8 mouse cellular contexts compared by ENCODE assay signal in the genomic region with DNA sequence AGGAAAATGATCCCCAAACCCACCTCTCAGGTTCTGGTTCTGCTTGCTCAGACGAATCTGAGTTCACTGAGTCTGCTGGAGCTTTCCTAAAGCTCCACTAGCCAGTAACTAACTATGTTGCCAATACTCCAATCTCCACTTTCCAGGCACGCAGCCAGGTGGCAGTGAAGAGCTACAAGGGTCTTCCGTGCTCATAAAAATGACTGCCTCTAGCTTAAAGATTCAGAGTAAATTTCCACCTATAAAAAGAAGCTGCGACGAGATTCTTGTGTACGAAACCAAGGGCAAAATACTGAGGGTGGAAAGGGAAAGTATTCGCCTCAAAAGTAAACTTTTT. TPM values are rescaled to one million over a fixed set of nuclear protein-coding genes. Genes with fewer than 3 reads are reported as not detected.
DNase-seq lines count a peak whose midpoint lies in the region; ATAC-seq and TF ChIP-seq lines count a peak whose summit lies in the region.

No protein-coding gene starts in this region.

- no peaks in the 10 kb centered on the region for H3K4me1 ChIP-seq in cerebellum, adult 2 months (ENCODE audit: control insufficient read depth, insufficient read depth, low read length)
- H3K4me1 ChIP-seq in intestine, embryonic 16.5 days (ENCODE audit: control insufficient read depth, insufficient read depth, low read length) = peaks cover 10% of the 10 kb centered on the region
- H3K4me1 ChIP-seq in limb, embryonic 12.5 days (replicated peaks) = peaks cover 12% of the 10 kb centered on the region
- peaks cover 29% of the 10 kb centered on the region for H3K4me1 ChIP-seq in midbrain, embryonic 10.5 days
- peaks cover 5% of the 10 kb centered on the region; the same call in 1 of the 2 replicates for H3K4me1 ChIP-seq in spleen, adult 2 months (ENCODE audit: control insufficient read depth, insufficient read depth, insufficient read length)

- no peak overlapping the region for H3K27ac ChIP-seq in cerebellum, adult 2 months (ENCODE audit: insufficient read depth, low read length)
- H3K27ac ChIP-seq in intestine, embryonic 16.5 days (ENCODE audit: low read length) = peak overlapping the region; percentile 54; the same call in 1 of the 2 replicates
- H3K27ac ChIP-seq in limb, embryonic 12.5 days = no peak overlapping the region
- peak overlapping the region; percentile 78 for H3K27ac ChIP-seq in midbrain, embryonic 10.5 days (replicated peaks)
- H3K27ac ChIP-seq in spleen, adult 2 months (ENCODE audit: insufficient read depth, low read length) = peak overlapping the region; percentile 97

- 33% methylated on average over 7 of the region's 7 CpGs for WGBS in cerebellum, adult 2 months
- WGBS in intestine, embryonic 16.5 days = 22% methylated on average over 7 of the region's 7 CpGs
- WGBS in limb, embryonic 12.5 days = 29% methylated on average over 7 of the region's 7 CpGs
- WGBS in midbrain, embryonic 10.5 days = 46% methylated on average over 7 of the region's 7 CpGs
- 13% methylated on average over 7 of the region's 7 CpGs for WGBS in spleen, adult 2 months

- H3K9ac ChIP-seq in intestine, embryonic 16.5 days (ENCODE audit: low read depth, low read length) = peak overlapping the region; percentile 70
- 0 out of 2 replicates have a peak overlapping the region, but pooled peaks have one; percentile 66 for H3K9ac ChIP-seq in limb, embryonic 12.5 days (replicated peaks)

- DNase-seq in cerebellum, adult 2 months = no peak
- DNase-seq in cerebellum, adult 9-11 months = no peak
- peak; percentile 81 for DNase-seq in brain, adult 2 months (ENCODE audit: low read depth, low spot score)
- peak; percentile 30 to 55 for DNase-seq in frontal cortex, postnatal 36 days (ENCODE audit: low spot score in 2 of 2)
- peak; percentile 52 for DNase-seq in midbrain, embryonic 10.5 days (ENCODE audit: low spot score)
- DNase-seq in spleen, adult 2 months (ENCODE audit: low read depth in 1 of 2, low spot score in 2 of 2) = peak in 1 of 2 experiments; percentile 62

- ATAC-seq in intestine, embryonic 16.5 days = peak; percentile 69
- ATAC-seq in limb, embryonic 12.5 days (ENCODE audit: insufficient number of reproducible peaks, insufficient read depth, low FRiP score, low TSS enrichment, low read depth) = no peak

- TF ChIP-seq CTCF in cerebellum, adult 2 months (IDR thresholded peaks at IDR 0.05; ENCODE audit: borderline replicate concordance, insufficient read depth, low read depth, low read length) = peak; percentile 36; the same call in 1 of the 2 replicates
- peak; percentile 48; the same call in 1 of the 2 replicates for TF ChIP-seq CTCF in spleen, adult 2 months (IDR thresholded peaks at IDR 0.05; ENCODE audit: extremely low read depth, insufficient read depth, insufficient read length, insufficient replicate concordance)

- H3K27me3 ChIP-seq in cerebellum, adult 2 months (ENCODE audit: control insufficient read depth, insufficient read depth, low read length) = no peaks in the 10 kb centered on the region
- no peaks in the 10 kb centered on the region for H3K27me3 ChIP-seq in intestine, embryonic 16.5 days (replicated peaks; ENCODE audit: control insufficient read depth, insufficient read depth, low read length)
- H3K27me3 ChIP-seq in limb, embryonic 12.5 days = 0 out of 2 replicates have a peak, but pooled peaks cover 3% of the 10 kb centered on the region
- H3K27me3 ChIP-seq in midbrain, embryonic 10.5 days (ENCODE audit: low read depth, poor library complexity, severe bottlenecking) = peaks cover 54% of the 10 kb centered on the region
- H3K27me3 ChIP-seq in spleen, adult 2 months (ENCODE audit: control insufficient read depth, insufficient read depth, low read length) = no peaks in the 10 kb centered on the region

- H3K4me3 ChIP-seq in cerebellum, adult 2 months (replicated peaks; ENCODE audit: insufficient read depth, low read depth, low read length) = no peak overlapping the region
- peak overlapping the region; percentile 56 for H3K4me3 ChIP-seq in intestine, embryonic 16.5 days (ENCODE audit: low read length)
- H3K4me3 ChIP-seq in limb, embryonic 12.5 days (replicated peaks) = peak overlapping the region; percentile 46
- peak overlapping the region; percentile 60 for H3K4me3 ChIP-seq in midbrain, embryonic 10.5 days
- peak overlapping the region; percentile 78 for H3K4me3 ChIP-seq in spleen, adult 2 months (ENCODE audit: extremely low read depth, insufficient read depth, insufficient read length)

- no peaks in the 10 kb centered on the region for H3K9me3 ChIP-seq in intestine, embryonic 16.5 days (ENCODE audit: control insufficient read depth, low read length)
- H3K9me3 ChIP-seq in limb, embryonic 12.5 days = no peaks in the 10 kb centered on the region
- H3K9me3 ChIP-seq in midbrain, embryonic 10.5 days (replicated peaks) = no peaks in the 10 kb centered on the region

- H3K36me3 ChIP-seq in intestine, embryonic 16.5 days (ENCODE audit: control insufficient read depth, insufficient read depth, low read length) = no peaks in the 10 kb centered on the region
- no peaks in the 10 kb centered on the region for H3K36me3 ChIP-seq in limb, embryonic 12.5 days
- no peaks in the 10 kb centered on the region for H3K36me3 ChIP-seq in midbrain, embryonic 10.5 days
- H3K36me3 ChIP-seq in spleen, adult 2 months (ENCODE audit: control insufficient read depth, insufficient read depth, low read length) = no peaks in the 10 kb centered on the region

- H3K4me2 ChIP-seq in intestine, embryonic 16.5 days (ENCODE audit: low read depth, low read length) = peak overlapping the region; percentile 87
- peak overlapping the region; percentile 89 for H3K4me2 ChIP-seq in limb, embryonic 12.5 days

- no peak for TF ChIP-seq POLR2A in cerebellum, adult 2 months (IDR thresholded peaks at IDR 0.05; ENCODE audit: borderline replicate concordance, insufficient read depth, low read length)
- TF ChIP-seq POLR2A in spleen, adult 2 months (IDR thresholded peaks at IDR 0.05; ENCODE audit: low read depth, low read length) = no peak

RNA-seq across cellular contexts. Expression of a gene that starts 0.3 kb away (rescaled TPM):
- 1.3 and 1.8 TPM in 2 replicates for polyA plus RNA-seq in cerebellum, adult 2 months (2012; rRNA removed)
- polyA plus RNA-seq in intestine, embryonic 16.5 days (2015; fragmentation: Nextera tagmentation; extraction: Ambion mirVana) = 8.9 and 10.8 TPM in 2 replicates
- 1.1 and 2.1 TPM in 2 replicates for polyA plus RNA-seq in limb, embryonic 12.5 days (2016; fragmentation: Nextera tagmentation; extraction: Ambion mirVana)
- 3.0 and 3.9 TPM in 2 replicates for polyA plus RNA-seq in midbrain, embryonic 10.5 days (2016; fragmentation: Nextera tagmentation; extraction: Ambion mirVana)
- polyA plus RNA-seq in spleen, adult 2 months (2012; rRNA removed) = 15.6 and 17.9 TPM in 2 replicates

RNA-seq across cellular contexts. Expression of a gene that starts 47.8 kb away (rescaled TPM):
- 6.1 and 7.0 TPM in 2 replicates for polyA plus RNA-seq in cerebellum, adult 2 months (2012; rRNA removed)
- 7.8 and 9.0 TPM in 2 replicates for polyA plus RNA-seq in intestine, embryonic 16.5 days (2015; fragmentation: Nextera tagmentation; extraction: Ambion mirVana)
- 12.5 and 12.6 TPM in 2 replicates for polyA plus RNA-seq in limb, embryonic 12.5 days (2016; fragmentation: Nextera tagmentation; extraction: Ambion mirVana)
- polyA plus RNA-seq in midbrain, embryonic 10.5 days (2016; fragmentation: Nextera tagmentation; extraction: Ambion mirVana) = 16.7 and 19.2 TPM in 2 replicates
- 0.65 and 0.95 TPM in 2 replicates for polyA plus RNA-seq in spleen, adult 2 months (2012; rRNA removed)

Comparison
In these comparisons a context has a peak if more than half of its experiments do, and no peak if none do; other contexts are left out.
1. DNase-seq: peak in brain, adult 2 months (single experiment), frontal cortex, postnatal 36 days (2 of 2) and midbrain, embryonic 10.5 days (single experiment); none in cerebellum, adult 2 months (0 of 2) and cerebellum, adult 9-11 months (single experiment).
2. H3K27ac ChIP-seq: peak in intestine, embryonic 16.5 days (single experiment), midbrain, embryonic 10.5 days (single experiment) and spleen, adult 2 months (single experiment); none in cerebellum, adult 2 months (single experiment) and limb, embryonic 12.5 days (single experiment).